Mouse (Mus musculus) embryonic fibroblast, embryonic 13.5 days (primary cell): ENCODE data around the gene Peli3.

Experiments used
- CTCF ChIP-seq: IDR thresholded peaks from 2 replicates; pipeline ENCODE4 v1.5.1; 2011; ENCODE audit warnings: mild to moderate bottlenecking, control low read depth, low read length, moderate library complexity, borderline replicate concordance; ENCODE audit not compliant: insufficient read depth
- POLR2A ChIP-seq: IDR thresholded peaks from 2 replicates; pipeline ENCODE4 v1.6.1; 2011; ENCODE audit warnings: low read depth, mild to moderate bottlenecking, control low read depth, low read length, moderate library complexity

GRCm38 (mm10) chr19:4889791-4890190 is 53.1 kb downstream of the Peli3 start:
- no peak for TF ChIP-seq CTCF
- TF ChIP-seq POLR2A: no peak
